Mouse (Mus musculus): ENCODE measurements around the gene Kcnma1. TPM values are rescaled to one million over a fixed set of nuclear protein-coding genes. Genes with fewer than 3 reads are reported as not detected.

Gene Kcnma1
- polyA plus RNA-seq, 1 experiment from 2014 or later: 0.19 TPM

DNA sequence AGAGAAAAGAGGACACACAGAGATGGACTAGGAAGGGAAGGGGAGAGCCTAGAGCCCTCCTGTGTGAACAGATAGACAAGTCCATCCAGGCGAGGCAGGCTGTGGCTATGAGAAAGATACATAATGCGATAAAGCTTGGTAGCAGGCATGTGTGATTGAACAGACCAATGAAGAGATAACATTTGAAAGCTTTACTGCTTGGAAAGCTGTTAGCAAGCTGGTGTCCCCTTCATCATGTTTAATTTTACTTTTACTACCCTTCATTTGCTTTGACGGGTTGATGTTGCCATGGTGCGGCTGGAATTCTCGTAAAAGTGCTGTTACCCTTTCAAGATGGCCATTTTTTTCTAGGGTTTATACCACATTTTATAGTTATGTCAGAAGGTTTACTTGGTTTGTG lies 769.8 kb downstream of the Kcnma1 start:
- no peaks in the 10 kb centered on the region for H3K27me3 ChIP-seq (replicated peaks)
- H3K9ac ChIP-seq: 0 out of 2 replicates have a peak overlapping the region, but pooled peaks have one; percentile 37
- peaks cover 20% of the 10 kb centered on the region for H3K4me1 ChIP-seq
- WGBS: 69% methylated on average over 5 of the region's 5 CpGs
- ATAC-seq (ENCODE audit: extremely low read depth, insufficient number of reproducible peaks, low FRiP score, low TSS enrichment): no peak
- H3K36me3 ChIP-seq: no peaks in the 10 kb centered on the region
- no peak overlapping the region for H3K4me3 ChIP-seq
- no peaks in the 10 kb centered on the region for H3K9me3 ChIP-seq
- H3K4me2 ChIP-seq: peak overlapping the region; percentile 31
- peak overlapping the region; percentile 96 for H3K27ac ChIP-seq (replicated peaks)

DNA sequence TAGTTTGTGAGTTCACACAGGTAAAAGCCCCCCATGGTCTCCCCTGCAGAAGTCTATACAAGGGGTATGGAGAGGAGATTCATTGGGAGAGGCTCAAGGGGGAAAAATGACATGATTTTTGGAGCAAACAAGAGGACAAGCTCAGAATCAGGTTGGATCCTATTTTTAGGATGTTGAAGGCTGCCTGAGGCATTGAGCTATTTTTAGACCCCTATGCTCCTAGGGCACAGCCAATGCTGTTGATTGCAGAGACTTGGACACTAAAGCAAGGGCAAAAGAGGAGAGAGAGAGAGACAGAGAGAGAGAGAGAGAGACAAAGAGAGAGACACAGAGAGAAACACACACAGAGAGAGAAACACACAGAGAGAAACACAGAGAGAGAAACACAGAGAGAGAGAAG lies 770.4 kb downstream of the Kcnma1 start:
- no peak; the same call in 1 of the 2 replicates for ATAC-seq (ENCODE audit: extremely low read depth, insufficient number of reproducible peaks, low FRiP score, low TSS enrichment)
- no peak overlapping the region for H3K4me3 ChIP-seq
- peaks cover 20% of the 10 kb centered on the region for H3K4me1 ChIP-seq
- no peaks in the 10 kb centered on the region for H3K36me3 ChIP-seq
- peak overlapping the region; percentile 31 for H3K4me2 ChIP-seq
- H3K9ac ChIP-seq: 0 out of 2 replicates have a peak overlapping the region, but pooled peaks have one; percentile 37
- peak overlapping the region; percentile 96 for H3K27ac ChIP-seq (replicated peaks)
- H3K27me3 ChIP-seq (replicated peaks): no peaks in the 10 kb centered on the region
- no peaks in the 10 kb centered on the region for H3K9me3 ChIP-seq

Other genes with a start within 250 kb of the Kcnma1 start
- 8.6 and 10.4 TPM in 2 replicates for gene Dlg5, start 231.4 kb upstream of the Kcnma1 start, polyA plus RNA-seq (2015; fragmentation: Nextera tagmentation; extraction: Ambion mirVana)